ENCODE assay signal across 8 mouse cellular contexts in the genomic region with DNA sequence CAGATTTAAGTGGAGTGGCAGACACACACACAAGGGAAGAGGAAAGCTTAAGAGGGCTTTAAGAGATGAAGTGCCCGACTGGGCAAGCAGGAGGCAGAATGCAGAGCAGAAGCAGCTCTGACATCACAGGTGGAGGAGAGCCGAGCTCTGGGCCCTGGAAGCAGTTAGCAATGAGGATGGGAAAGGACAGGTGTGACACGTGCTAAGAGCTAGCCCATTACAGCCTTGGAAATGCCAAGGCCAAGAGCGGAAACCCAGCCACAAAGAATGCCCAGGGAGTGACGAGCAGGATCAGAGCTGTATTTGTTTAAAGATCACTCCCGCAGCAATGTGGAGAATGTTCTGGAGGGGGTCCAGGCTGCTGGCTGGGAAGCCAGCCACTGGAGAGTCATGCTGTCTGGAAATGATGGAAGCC. TPM values are rescaled to one million over a fixed set of nuclear protein-coding genes. Genes with fewer than 3 reads are reported as not detected.
DNase-seq lines count a peak whose midpoint lies in the region; ATAC-seq and TF ChIP-seq lines count a peak whose summit lies in the region.

No protein-coding gene starts in this region.

- H3K9ac ChIP-seq in heart, embryonic 13.5 days, result peak overlapping the region; percentile 66
- no peak overlapping the region; the same call in 1 of the 2 replicates for H3K9ac ChIP-seq in kidney, postnatal 0 days (ENCODE audit: low read depth, low read length)
- 0 out of 2 replicates have a peak overlapping the region, but pooled peaks have one; percentile 10 for H3K9ac ChIP-seq in liver, embryonic 14.5 days (replicated peaks)

- peak; percentile 80 for DNase-seq in adrenal gland, postnatal 10 days
- DNase-seq in kidney, postnatal 0 days (ENCODE audit: low spot score), result peak; percentile 84
- DNase-seq in liver, embryonic 14.5 days (ENCODE audit: low read depth in 3 of 3, low spot score in 3 of 3), result no peak
- peak; percentile 50 for DNase-seq in ovary, adult 18-20 months (ENCODE audit: low spot score)
- no peak for DNase-seq in T-cell, adult 2 months (ENCODE audit: low spot score)

- no peaks in the 10 kb centered on the region for H3K9me3 ChIP-seq in erythroblast, embryonic 14.5 days (ENCODE audit: control insufficient read depth, low read length)
- no peaks in the 10 kb centered on the region for H3K9me3 ChIP-seq in heart, embryonic 13.5 days
- H3K9me3 ChIP-seq in kidney, postnatal 0 days (replicated peaks; ENCODE audit: low read length), result no peaks in the 10 kb centered on the region
- H3K9me3 ChIP-seq in liver, embryonic 14.5 days (ENCODE audit: control insufficient read depth, low read length), result no peaks in the 10 kb centered on the region

- peaks cover 76% of the 10 kb centered on the region for H3K4me1 ChIP-seq in erythroblast, embryonic 14.5 days (ENCODE audit: control insufficient read depth)
- H3K4me1 ChIP-seq in heart, embryonic 13.5 days, result peaks cover 71% of the 10 kb centered on the region
- peaks cover 19% of the 10 kb centered on the region for H3K4me1 ChIP-seq in kidney, postnatal 0 days (replicated peaks; ENCODE audit: insufficient read depth, low read length)
- peaks cover 54 to 64% of the 10 kb centered on the region in 2 experiments for H3K4me1 ChIP-seq in liver, embryonic 14.5 days (replicated peaks; ENCODE audit: control insufficient read depth in 2 of 2, insufficient read depth in 2 of 2, low read length in 1 of 2)

- H3K27me3 ChIP-seq in erythroblast, embryonic 14.5 days (ENCODE audit: control insufficient read depth), result no peaks in the 10 kb centered on the region
- no peaks in the 10 kb centered on the region for H3K27me3 ChIP-seq in heart, embryonic 13.5 days (replicated peaks)
- no peaks in the 10 kb centered on the region for H3K27me3 ChIP-seq in kidney, postnatal 0 days (ENCODE audit: insufficient read depth, low read length)
- no peaks in the 10 kb centered on the region for H3K27me3 ChIP-seq in liver, embryonic 14.5 days (ENCODE audit: control insufficient read depth, insufficient read depth, low read length)

- peak overlapping the region; percentile 69 for H3K4me2 ChIP-seq in heart, embryonic 13.5 days
- peak overlapping the region; percentile 55 for H3K4me2 ChIP-seq in kidney, postnatal 0 days (ENCODE audit: low read length)
- H3K4me2 ChIP-seq in liver, embryonic 14.5 days (ENCODE audit: low read depth), result peak overlapping the region; percentile 64

- ATAC-seq in CD4-positive, CD25-positive, alpha-beta regulatory T cell, adult 4 months, result peak; percentile 13
- no peak; the same call in 1 of the 2 replicates for ATAC-seq in heart, embryonic 13.5 days (ENCODE audit: extremely low read depth, insufficient number of reproducible peaks, low FRiP score, low TSS enrichment)
- ATAC-seq in kidney, postnatal 0 days (replicated peaks; ENCODE audit: low FRiP score, low read depth), result peak; percentile 44
- no peak for ATAC-seq in liver, embryonic 14.5 days (ENCODE audit: insufficient read depth)

- WGBS in heart, embryonic 13.5 days, result 13% methylated on average over 6 of the region's 6 CpGs
- 16% methylated on average over 6 of the region's 6 CpGs for WGBS in kidney, postnatal 0 days
- 37% methylated on average over 6 of the region's 6 CpGs for WGBS in liver, embryonic 14.5 days (ENCODE audit: insufficient replicate concordance)

- H3K36me3 ChIP-seq in erythroblast, embryonic 14.5 days (ENCODE audit: control insufficient read depth), result peaks cover 16% of the 10 kb centered on the region
- H3K36me3 ChIP-seq in heart, embryonic 13.5 days, result no peaks in the 10 kb centered on the region
- H3K36me3 ChIP-seq in kidney, postnatal 0 days (ENCODE audit: insufficient read depth, low read length), result no peaks in the 10 kb centered on the region
- no peaks in the 10 kb centered on the region for H3K36me3 ChIP-seq in liver, embryonic 14.5 days (replicated peaks; ENCODE audit: control insufficient read depth, insufficient read depth, low read depth)

- no peak for TF ChIP-seq EP300 in liver, embryonic 14.5 days (IDR thresholded peaks at IDR 0.05; ENCODE audit: low read depth)

- H3K27ac ChIP-seq in heart, embryonic 13.5 days (replicated peaks), result peak overlapping the region; percentile 91
- H3K27ac ChIP-seq in kidney, postnatal 0 days, result peak overlapping the region; percentile 31; the same call in 1 of the 2 replicates
- peak overlapping the region; percentile 31; the same call in 1 of the 2 replicates for H3K27ac ChIP-seq in liver, embryonic 14.5 days

- peak overlapping the region; percentile 33 for H3K4me3 ChIP-seq in erythroblast, embryonic 14.5 days (replicated peaks)
- peak overlapping the region; percentile 34 for H3K4me3 ChIP-seq in heart, embryonic 13.5 days
- 0 out of 2 replicates have a peak overlapping the region, but pooled peaks have one; percentile 17 for H3K4me3 ChIP-seq in kidney, postnatal 0 days (replicated peaks; ENCODE audit: low read depth, low read length)
- no peak overlapping the region for H3K4me3 ChIP-seq in liver, embryonic 14.5 days (ENCODE audit: insufficient read depth in 1 of 2, low read depth in 2 of 2, low read length in 2 of 2)

- TF ChIP-seq CTCF in kidney, postnatal 0 days (IDR thresholded peaks at IDR 0.05; ENCODE audit: low read depth), result no peak
- TF ChIP-seq CTCF in liver, embryonic 14.5 days (IDR thresholded peaks at IDR 0.05; ENCODE audit: low read depth), result peak; percentile 11; the same call in 1 of the 2 replicates

RNA-seq across cellular contexts. Expression of gene Uck2, which starts 15.3 kb away (rescaled TPM):
- 10 to 100 TPM; 24.0 to 35.0 TPM for polyA plus RNA-seq in CD4-positive, CD25-positive, alpha-beta regulatory T cell, adult 4 months (2017; shearing (Covaris generic))
- total RNA-seq in adrenal gland, postnatal 10 days (2021), result 10 to 100 TPM; 51.6 to 53.4 TPM
- 7.2 and 7.4 TPM in 2 replicates for polyA plus RNA-seq in erythroblast, embryonic 14.5 days (2012)
- polyA plus RNA-seq in heart, embryonic 13.5 days (2015; fragmentation: Nextera tagmentation; extraction: Ambion mirVana), result 46.8 and 50.9 TPM in 2 replicates
- 50.9 and 51.0 TPM in 2 replicates for polyA plus RNA-seq in kidney, postnatal 0 days (2015; fragmentation: Nextera tagmentation; extraction: Ambion mirVana)
- polyA plus RNA-seq in liver, embryonic 14.5 days (2012; rRNA removed), result 15.3 and 17.6 TPM in 2 replicates
- 42.6 and 43.4 TPM in 2 replicates for polyA plus RNA-seq in liver, embryonic 14.5 days (2014; fragmentation: Nextera tagmentation; extraction: Ambion mirVana)

RNA-seq across cellular contexts. Expression of gene Tmco1, which starts 38.3 kb away (rescaled TPM):
- polyA plus RNA-seq in CD4-positive, CD25-positive, alpha-beta regulatory T cell, adult 4 months (2017; shearing (Covaris generic)), result 100 to 1,000 TPM; 102 to 115 TPM
- 100 to 1,000 TPM; 107 to 109 TPM for total RNA-seq in adrenal gland, postnatal 10 days (2021)
- 2.5 and 2.8 TPM in 2 replicates for polyA plus RNA-seq in erythroblast, embryonic 14.5 days (2012)
- polyA plus RNA-seq in heart, embryonic 13.5 days (2015; fragmentation: Nextera tagmentation; extraction: Ambion mirVana), result 69.9 and 81.9 TPM in 2 replicates
- 134 and 137 TPM in 2 replicates for polyA plus RNA-seq in kidney, postnatal 0 days (2015; fragmentation: Nextera tagmentation; extraction: Ambion mirVana)
- 33.4 and 43.4 TPM in 2 replicates for polyA plus RNA-seq in liver, embryonic 14.5 days (2012; rRNA removed)
- 64.1 and 65.4 TPM in 2 replicates for polyA plus RNA-seq in liver, embryonic 14.5 days (2014; fragmentation: Nextera tagmentation; extraction: Ambion mirVana)

Comparison
In these comparisons a context has a peak if more than half of its experiments do, and no peak if none do; other contexts are left out.
1. ATAC-seq: peak in CD4-positive, CD25-positive, alpha-beta regulatory T cell, adult 4 months (single experiment) and kidney, postnatal 0 days (single experiment); none in heart, embryonic 13.5 days (single experiment) and liver, embryonic 14.5 days (single experiment).
2. DNase-seq: peak in adrenal gland, postnatal 10 days (single experiment), kidney, postnatal 0 days (single experiment) and ovary, adult 18-20 months (single experiment); none in liver, embryonic 14.5 days (0 of 3) and T-cell, adult 2 months (single experiment).
3. H3K4me3 ChIP-seq: peak in erythroblast, embryonic 14.5 days (single experiment), heart, embryonic 13.5 days (single experiment) and kidney, postnatal 0 days (single experiment); none in liver, embryonic 14.5 days (0 of 2).
4. H3K27ac ChIP-seq: peak in every context shown above with its lines; median percentile 91 in heart, embryonic 13.5 days; 31 in kidney, postnatal 0 days; 31 in liver, embryonic 14.5 days.
5. Peak in every context shown above with its lines, with median percentiles within 50 percentile points of each other: H3K4me2 ChIP-seq.